In genomic region chr2:97018319-97018718, GRCm38 (mm10) we compare ENCODE assay signal across 18 mouse cellular contexts.
"Had no signal": no experiment of that assay in that cellular context is flagged by ENCODE, and none has a peak within 500 bp of the region (broad histone marks: within the 10 kb centered on the region; RNA-seq: fewer than 3 reads in every experiment).

No protein-coding gene starts in this region.

- H3K9ac ChIP-seq: limb, embryonic 13.5 days; liver, embryonic 13.5 days; midbrain, embryonic 12.5 days; midbrain, embryonic 15.5 days; neural tube, embryonic 12.5 days; neural tube, embryonic 15.5 days had no signal

- H3K27me3 ChIP-seq: limb, embryonic 13.5 days; liver, embryonic 13.5 days; midbrain, embryonic 12.5 days; midbrain, embryonic 15.5 days; neural tube, embryonic 12.5 days; neural tube, embryonic 15.5 days had no signal

- H3K4me2 ChIP-seq: limb, embryonic 13.5 days; liver, embryonic 13.5 days; midbrain, embryonic 12.5 days; midbrain, embryonic 15.5 days; neural tube, embryonic 12.5 days; neural tube, embryonic 15.5 days had no signal

- H3K27ac ChIP-seq: kidney, postnatal 0 days; layer of hippocampus, adult 2 months; limb, embryonic 10.5 days; limb, embryonic 13.5 days; liver, embryonic 13.5 days; macrophage; midbrain, embryonic 12.5 days; midbrain, embryonic 15.5 days; neural tube, embryonic 12.5 days; neural tube, embryonic 15.5 days had no signal

- ATAC-seq: midbrain, embryonic 15.5 days had no signal

- H3K9me3 ChIP-seq: limb, embryonic 10.5 days; limb, embryonic 13.5 days; liver, embryonic 13.5 days; midbrain, embryonic 12.5 days; midbrain, embryonic 15.5 days; neural tube, embryonic 12.5 days; neural tube, embryonic 15.5 days had no signal

- H3K36me3 ChIP-seq: limb, embryonic 10.5 days; limb, embryonic 13.5 days; liver, embryonic 13.5 days; midbrain, embryonic 12.5 days; midbrain, embryonic 15.5 days; neural tube, embryonic 12.5 days; neural tube, embryonic 15.5 days had no signal

- H3K4me1 ChIP-seq: limb, embryonic 10.5 days; limb, embryonic 13.5 days; liver, embryonic 13.5 days; midbrain, embryonic 12.5 days; midbrain, embryonic 15.5 days; neural tube, embryonic 12.5 days; neural tube, embryonic 15.5 days had no signal

- DNase-seq: kidney, postnatal 25 days; layer of hippocampus, adult 9-11 months; liver, embryonic 13.5 days; lung, adult 2 months; retina, postnatal 1 day; right cerebral cortex, postnatal 25 days; spleen, adult 18-20 months; thymus, adult 18-20 months; thymus, postnatal 36 days had no signal

- H3K4me3 ChIP-seq: layer of hippocampus, adult 2 months; limb, embryonic 10.5 days; limb, embryonic 13.5 days; liver, embryonic 13.5 days; midbrain, embryonic 12.5 days; midbrain, embryonic 15.5 days; neural tube, embryonic 12.5 days; neural tube, embryonic 15.5 days had no signal
